Mouse (Mus musculus) myocyte (in vitro differentiated cells): Measurements from ENCODE around the gene Gphb5. TPM values are rescaled to one million over a fixed set of nuclear protein-coding genes. Genes with fewer than 3 reads are reported as not detected.
"Not testable (repeated sequence)": the region's sequence is repeated elsewhere in the genome, so short reads cannot be mapped to it uniquely, and the experiment has no call there.

Source experiments
- H3K27me3 ChIP-seq: one replicate; pipeline ENCODE4 v1.6.1; 2011; ENCODE audit not compliant: control insufficient read depth, insufficient read depth, insufficient read length
- H3K36me3 ChIP-seq: one replicate; pipeline ENCODE4 v1.6.1; 2011; ENCODE audit not compliant: control insufficient read depth, insufficient read depth
- H3K4me2 ChIP-seq: one replicate; pipeline ENCODE4 v1.6.1; 2011; ENCODE audit warnings: low read depth, control low read depth
- H3K4me3 ChIP-seq: one replicate; pipeline ENCODE4 v1.5.1; 2011; ENCODE audit warnings: mild to moderate bottlenecking, control low read depth, moderate library complexity
- H3K79me2 ChIP-seq: one replicate; pipeline ENCODE4 v1.6.1; 2011; ENCODE audit not compliant: control insufficient read depth, insufficient read depth
- H3ac ChIP-seq: one replicate; pipeline ENCODE4 v1.6.1; 2011; ENCODE audit not compliant: control insufficient read depth, insufficient read length
- CEBPB ChIP-seq: IDR thresholded peaks from 2 replicates; pipeline ENCODE4 v1.6.1; 2011; ENCODE audit warnings: mild to moderate bottlenecking, moderate library complexity; ENCODE audit not compliant: poor library complexity, insufficient read depth, severe bottlenecking
- E2F4 ChIP-seq: IDR thresholded peaks from one replicate; pipeline ENCODE4 v1.6.1; 2011; ENCODE audit warnings: mild to moderate bottlenecking, control low read depth, moderate library complexity; ENCODE audit not compliant: insufficient read depth
- MAX ChIP-seq: IDR thresholded peaks from one replicate; pipeline ENCODE4 v1.6.1; 2011; ENCODE audit warnings: low read depth, mild to moderate bottlenecking, control low read depth
- MYOD1 ChIP-seq, 3 experiments: IDR thresholded peaks; one replicate each; pipeline ENCODE4 v1.6.1; 2011; ENCODE audit warnings: control low read depth in 2 of 3, low read depth in 2 of 3, mild to moderate bottlenecking in 2 of 3, moderate library complexity in 1 of 3; ENCODE audit not compliant: insufficient read length in 2 of 3, control insufficient read depth in 1 of 3
- MYOG ChIP-seq, 3 experiments: IDR thresholded peaks; one replicate each; pipeline ENCODE4 v1.6.1; 2011; ENCODE audit warnings: control low read depth in 2 of 3, low read depth in 2 of 3, mild to moderate bottlenecking in 2 of 3; ENCODE audit not compliant: insufficient read length in 2 of 3, control insufficient read depth in 1 of 3, insufficient read depth in 1 of 3
- POLR2A ChIP-seq: IDR thresholded peaks from one replicate; pipeline ENCODE4 v1.6.1; 2011; ENCODE audit warnings: low read depth, mild to moderate bottlenecking, control low read depth, moderate library complexity; ENCODE audit not compliant: insufficient read length
- POLR2AphosphoS2 ChIP-seq: IDR thresholded peaks from one replicate; pipeline ENCODE4 v1.6.1; 2011; ENCODE audit warnings: low read depth, control low read depth; ENCODE audit not compliant: insufficient read length
- REST ChIP-seq: IDR thresholded peaks from one replicate; pipeline ENCODE4 v1.6.1; 2011; ENCODE audit warnings: mild to moderate bottlenecking, control low read depth, moderate library complexity; ENCODE audit not compliant: insufficient read depth, insufficient read length
- SRF ChIP-seq: IDR thresholded peaks from one replicate; pipeline ENCODE4 v1.6.1; 2011; ENCODE audit warnings: low read depth; ENCODE audit not compliant: control insufficient read depth, insufficient read length
- TCF12 ChIP-seq: IDR thresholded peaks from one replicate; pipeline ENCODE4 v1.6.1; 2011; ENCODE audit warnings: mild to moderate bottlenecking, control low read depth; ENCODE audit not compliant: poor library complexity, insufficient read depth, severe bottlenecking
- TCF3 ChIP-seq: IDR thresholded peaks from one replicate; pipeline ENCODE4 v1.6.1; 2011; ENCODE audit warnings: low read depth, control low read depth; ENCODE audit not compliant: insufficient read length
- USF1 ChIP-seq: IDR thresholded peaks from one replicate; pipeline ENCODE4 v1.6.1; 2011; ENCODE audit warnings: low read depth, mild to moderate bottlenecking, control low read depth, moderate library complexity
- polyA plus RNA-seq: library from polyadenylated mRNA; unstranded; fragments of >200 nt; fragmentation: generic; extraction: Trizol; gene quantifications from one replicate; pipeline ENCODE4 v1.2.1, GENCODE M21; 2012; ENCODE audit warnings: missing spikeins

The Gphb5 gene
- polyA plus RNA-seq, 1 experiment, result not detected

DNA sequence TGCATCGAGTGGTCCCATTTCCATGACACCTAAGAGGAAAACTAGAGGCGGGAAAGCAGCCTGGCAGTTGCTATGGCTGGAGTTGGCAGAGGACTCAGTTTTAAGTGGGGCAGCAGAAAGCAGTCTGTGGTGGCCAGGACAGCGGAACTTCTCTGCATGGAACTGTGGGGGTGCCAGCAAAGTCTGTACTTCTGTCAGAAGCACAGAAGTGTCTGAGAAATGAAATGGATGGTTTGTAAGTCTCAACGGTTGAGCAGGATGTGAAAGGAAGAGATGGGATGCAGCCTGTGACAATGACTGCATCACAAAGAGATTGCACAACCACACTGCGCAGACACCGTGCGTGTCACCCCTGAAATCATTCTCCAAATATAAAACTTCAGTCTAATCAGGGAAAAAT, 29.7 kb upstream of the Gphb5 start:
- Histone ChIP-seq H3K79me2 (no peaks in the 10 kb centered on the region), H3K4me3 (no peak overlapping the region), H3ac (no peak overlapping the region), H3K36me3 (no peaks in the 10 kb centered on the region), H3K27me3 (no peaks in the 10 kb centered on the region), H3K4me2 (no peak overlapping the region)
- TF ChIP-seq CEBPB (no peak), POLR2A (no peak), MYOD1 (IDR thresholded peaks at IDR 0.05; ENCODE audit: control insufficient read depth in 1 of 3, insufficient read length in 2 of 3, low read depth in 2 of 3) (no peak), TCF12 (no peak), TCF3 (no peak), REST (no peak), USF1 (no peak)

DNA sequence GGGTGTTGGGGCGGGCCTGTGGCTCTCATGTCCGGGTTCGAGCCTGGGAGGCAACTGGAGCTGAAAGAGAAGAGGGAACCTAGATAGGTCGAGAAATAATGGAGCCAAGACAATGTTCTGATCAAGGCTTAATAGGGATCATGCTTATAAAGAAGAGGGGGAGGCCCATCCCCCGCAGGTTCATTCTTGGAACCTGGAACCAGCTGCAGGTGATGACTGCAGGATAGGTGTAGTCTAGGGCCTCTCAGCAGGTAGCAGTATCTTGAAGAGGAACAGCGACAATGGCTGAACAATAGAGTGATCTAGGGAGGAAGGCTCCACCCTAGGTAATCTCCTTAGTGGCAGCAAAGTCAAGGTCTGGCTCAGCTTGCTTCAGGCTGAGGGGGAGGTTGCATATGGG, 15.8 kb upstream of the Gphb5 start:
- H3K79me2 ChIP-seq, H3K27me3 ChIP-seq, H3ac ChIP-seq, H3K4me2 ChIP-seq, H3K4me3 ChIP-seq, H3K36me3 ChIP-seq: not testable (repeated sequence)

DNA sequence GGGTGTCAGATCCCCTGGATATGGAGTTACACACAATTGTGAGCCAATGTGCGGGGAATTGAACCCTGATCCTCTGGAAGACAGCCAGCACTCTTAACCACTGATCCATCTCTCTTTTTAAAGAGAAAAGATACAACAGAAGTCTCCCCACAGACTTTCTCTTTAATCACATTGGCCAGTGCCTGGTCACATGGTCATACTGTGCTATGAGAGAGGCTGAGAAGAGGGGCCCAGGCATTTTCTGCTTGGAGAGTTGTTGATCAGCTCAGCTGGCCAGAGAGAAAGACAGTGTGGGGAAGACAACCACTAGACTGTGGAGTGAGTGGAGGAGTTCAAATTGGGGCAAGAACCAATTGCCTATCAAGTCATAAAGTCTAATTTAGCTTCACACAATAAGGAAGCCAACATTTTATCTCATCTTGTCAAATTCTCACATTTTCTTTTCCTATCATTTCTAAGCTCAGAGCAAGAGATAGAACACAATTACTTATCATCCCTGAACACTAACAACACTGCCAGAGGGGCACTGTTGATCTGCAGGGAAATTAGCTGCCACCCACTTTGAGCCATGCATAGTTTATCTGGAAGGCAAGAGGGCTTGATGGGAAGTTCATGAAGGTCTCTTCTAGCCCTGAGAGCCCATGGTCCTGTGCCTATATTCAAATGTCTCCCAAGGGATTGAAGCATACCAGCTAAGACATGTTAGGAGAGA, 13.3 kb upstream of the Gphb5 start:
- Histone ChIP-seq H3K4me3 (no peak overlapping the region), H3K27me3 (no peaks in the 10 kb centered on the region), H3ac (no peak overlapping the region), H3K36me3 (no peaks in the 10 kb centered on the region), H3K79me2 (no peaks in the 10 kb centered on the region), H3K4me2 (no peak overlapping the region)
- TF ChIP-seq SRF (no peak), E2F4 (no peak), TCF3 (no peak), POLR2A (no peak), CEBPB (no peak), TCF12 (no peak), POLR2AphosphoS2 (no peak), MAX (no peak), MYOG (IDR thresholded peaks at IDR 0.05; ENCODE audit: control insufficient read depth in 1 of 3, insufficient read depth in 1 of 3, insufficient read length in 2 of 3, low read depth in 2 of 3) (no peak), REST (no peak), USF1 (no peak), MYOD1 (IDR thresholded peaks at IDR 0.05; ENCODE audit: control insufficient read depth in 1 of 3, insufficient read length in 2 of 3, low read depth in 2 of 3) (no peak)

DNA sequence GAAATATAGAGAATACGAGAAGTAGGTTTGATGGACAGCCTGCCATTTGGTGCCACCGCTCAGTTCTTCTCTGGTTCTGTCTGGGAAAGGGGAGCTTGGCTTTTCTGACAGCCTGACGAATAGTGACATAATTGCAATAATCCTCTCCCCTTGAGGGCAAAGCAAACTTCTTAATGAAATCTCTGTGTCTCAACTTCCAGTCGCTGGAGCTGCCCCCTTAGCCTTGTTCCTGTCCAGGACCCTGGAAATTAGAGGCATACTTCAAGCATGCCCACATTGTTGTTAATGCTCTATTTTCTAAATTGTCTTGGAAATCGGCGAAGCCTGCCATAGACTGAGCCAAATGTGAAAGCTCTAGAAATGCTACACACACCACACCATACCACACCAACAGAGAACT, 12.1 kb upstream of the Gphb5 start:
- Histone ChIP-seq H3K4me3 (no peak overlapping the region), H3K79me2 (no peaks in the 10 kb centered on the region), H3K36me3 (no peaks in the 10 kb centered on the region), H3K4me2 (no peak overlapping the region), H3ac (no peak overlapping the region), H3K27me3 (no peaks in the 10 kb centered on the region)
- TF ChIP-seq E2F4, result no peak

DNA sequence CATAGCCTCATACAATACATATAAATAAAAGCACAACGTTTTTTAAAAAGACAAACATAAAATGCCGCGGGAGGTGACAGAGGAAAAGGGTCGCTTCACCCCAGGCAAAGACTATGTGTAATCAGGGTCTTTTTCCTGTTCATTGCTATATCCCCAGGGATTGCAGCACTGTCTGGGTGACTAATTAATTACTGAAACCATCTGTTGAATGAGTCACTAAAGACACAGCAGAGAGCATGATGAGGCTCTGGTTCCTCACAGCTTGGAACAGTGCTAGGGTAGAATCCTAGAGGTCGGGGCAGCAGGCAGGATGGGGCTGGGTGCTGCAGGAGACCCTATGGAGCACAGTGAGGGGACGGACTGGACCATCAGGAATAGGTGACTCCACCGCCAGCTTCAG, 9.3 kb upstream of the Gphb5 start:
- Histone ChIP-seq H3ac (no peak overlapping the region), H3K27me3 (no peaks in the 10 kb centered on the region), H3K4me3 (no peak overlapping the region), H3K79me2 (no peaks in the 10 kb centered on the region), H3K4me2 (peak overlapping the region; percentile 14), H3K36me3 (no peaks in the 10 kb centered on the region)
- TF ChIP-seq CEBPB, result 0 out of 2 replicates have a peak, but pooled peaks have one; percentile 33
- no peak for TF ChIP-seq REST
- no peak for TF ChIP-seq MAX
- TF ChIP-seq SRF, result no peak
- no peak for TF ChIP-seq POLR2A
- no peak for TF ChIP-seq E2F4
- no peak for TF ChIP-seq TCF3
- no peak for TF ChIP-seq POLR2AphosphoS2
- no peak for TF ChIP-seq MYOD1 (IDR thresholded peaks at IDR 0.05; ENCODE audit: control insufficient read depth in 1 of 3, insufficient read length in 2 of 3, low read depth in 2 of 3)

DNA sequence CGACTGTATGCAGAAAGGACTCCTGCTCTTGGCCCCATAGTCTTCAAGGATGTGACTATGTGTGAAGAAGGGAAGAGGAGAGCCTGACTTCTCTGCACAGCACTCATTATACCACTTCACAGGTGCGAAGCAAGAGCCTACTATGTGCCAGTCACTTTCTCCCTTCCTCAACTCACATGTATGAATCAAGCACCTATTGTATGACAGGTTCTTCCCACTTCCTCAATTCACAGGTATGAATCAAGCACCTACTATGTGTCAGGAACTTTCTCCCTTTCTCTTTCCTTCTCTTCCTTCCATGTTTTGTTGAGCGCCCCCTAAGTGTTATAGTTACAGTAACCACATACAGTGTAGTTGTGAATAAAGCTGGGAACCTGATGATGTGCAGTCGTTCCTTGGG, 8.2 kb upstream of the Gphb5 start:
- TF ChIP-seq POLR2A (no peak), TCF12 (no peak), MAX (no peak), TCF3 (no peak), MYOG (IDR thresholded peaks at IDR 0.05; ENCODE audit: control insufficient read depth in 1 of 3, insufficient read depth in 1 of 3, insufficient read length in 2 of 3, low read depth in 2 of 3) (no peak), USF1 (no peak), MYOD1 (IDR thresholded peaks at IDR 0.05; ENCODE audit: control insufficient read depth in 1 of 3, insufficient read length in 2 of 3, low read depth in 2 of 3) (no peak), E2F4 (no peak), REST (no peak), SRF (no peak), CEBPB (no peak), POLR2AphosphoS2 (no peak)
- no peaks in the 10 kb centered on the region for H3K79me2 ChIP-seq

More for the DNA sequence above, 8.2 kb upstream of the Gphb5 start:
- H3K27me3 ChIP-seq, result no peaks in the 10 kb centered on the region
- H3K4me2 ChIP-seq, result no peak overlapping the region
- no peak overlapping the region for H3ac ChIP-seq
- H3K4me3 ChIP-seq, result no peak overlapping the region
- H3K36me3 ChIP-seq, result no peaks in the 10 kb centered on the region
